Mouse (Mus musculus) gastrocnemius, postnatal 4 days (tissue): Measurements from ENCODE around the gene Ip6k1. TPM values are rescaled to one million over a fixed set of nuclear protein-coding genes. Genes with fewer than 3 reads are reported as not detected.
A peak's percentile ranks its signal among the peaks of the same experiment; 100 is the strongest.

Experiments used
- DNase-seq, 2 experiments: peaks; one replicate each; pipeline ENCODE4 v3.0.0; 2021 to 2022; ENCODE audit warnings: low spot score in 2 of 2, mixed read lengths in 2 of 2
- total RNA-seq, 2 experiments: library from RNA; stranded (reverse); gene quantifications; 2 replicates each; pipeline ENCODE4 v1.2.3; 2021

Gene Ip6k1
- total RNA-seq, 2 experiments from 2014 or later: 59.7 to 66.2 TPM

DNA sequence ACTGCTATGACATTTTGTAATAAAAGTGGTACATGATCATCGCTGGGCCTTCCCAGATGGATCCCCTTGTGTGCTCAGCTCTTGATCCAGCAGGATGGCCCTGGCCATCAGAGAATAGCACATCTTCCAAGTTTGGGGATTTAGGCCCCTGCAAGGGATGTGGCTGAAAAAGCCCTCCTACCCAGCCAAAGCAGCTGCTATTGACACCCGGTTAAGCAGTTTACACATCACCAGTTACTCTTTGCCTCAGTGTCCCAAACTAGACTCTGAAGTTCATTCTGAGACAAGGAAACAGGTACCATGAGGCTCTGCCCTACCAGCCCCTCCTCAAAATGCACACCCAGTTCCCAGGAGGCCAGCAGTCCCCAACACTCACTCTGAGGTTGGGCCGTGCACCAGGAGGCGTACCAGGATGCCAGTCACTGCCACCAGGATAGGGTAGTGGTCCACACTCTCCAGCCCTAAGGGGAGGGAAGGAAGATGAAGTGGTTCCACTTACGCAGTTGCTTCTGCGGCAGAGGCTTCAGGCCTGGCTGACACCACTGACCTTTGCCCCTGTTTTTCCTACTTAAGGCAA is 53.4 kb downstream of the Ip6k1 start:
- DNase-seq: peak in 1 of 2 experiments; percentile 6

DNA sequence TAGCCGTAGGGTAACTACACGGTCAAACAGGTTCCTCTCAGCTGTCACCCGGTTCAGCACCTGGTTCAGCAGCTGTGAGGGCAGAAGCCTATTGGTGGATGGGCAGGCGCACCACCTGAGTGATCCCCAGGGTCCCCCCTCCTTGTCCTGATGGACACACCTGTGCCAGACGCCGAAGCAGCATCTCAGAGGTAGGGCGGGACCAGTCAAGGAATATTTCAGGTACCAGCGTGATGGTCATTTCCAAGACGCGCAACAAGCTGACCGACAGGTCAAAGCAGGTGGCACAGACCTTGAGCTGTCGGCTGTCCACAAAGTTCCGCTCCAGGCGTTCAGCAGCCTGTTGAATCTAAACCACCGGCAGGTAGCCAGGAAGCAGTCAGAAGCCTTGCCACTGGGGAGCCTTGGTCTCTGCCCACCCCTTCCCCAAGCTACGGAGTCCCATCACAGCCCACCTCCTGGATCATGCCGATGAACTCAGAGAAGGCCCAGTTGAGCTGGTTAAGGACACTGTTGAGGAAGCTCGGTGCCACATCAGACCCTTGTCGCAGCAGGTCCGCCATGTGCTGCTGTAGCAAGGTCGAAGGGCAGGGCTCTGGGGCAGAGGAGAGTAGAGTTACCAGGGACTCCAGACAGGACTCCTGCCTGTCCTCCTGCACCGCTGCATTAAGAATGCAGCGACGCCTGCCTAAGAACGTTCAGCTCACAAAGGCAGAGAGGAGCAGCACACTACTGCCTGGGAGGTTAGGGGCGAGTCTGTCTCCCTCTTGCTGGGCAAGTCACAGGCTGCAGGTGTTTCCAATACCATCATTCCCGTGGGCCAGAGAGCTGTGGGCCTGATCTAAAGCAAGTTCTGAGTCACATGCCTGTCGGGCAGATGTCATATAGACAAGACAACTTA is 54.3 kb downstream of the Ip6k1 start:
- peak in 1 of 2 experiments; percentile 8 for DNase-seq

DNA sequence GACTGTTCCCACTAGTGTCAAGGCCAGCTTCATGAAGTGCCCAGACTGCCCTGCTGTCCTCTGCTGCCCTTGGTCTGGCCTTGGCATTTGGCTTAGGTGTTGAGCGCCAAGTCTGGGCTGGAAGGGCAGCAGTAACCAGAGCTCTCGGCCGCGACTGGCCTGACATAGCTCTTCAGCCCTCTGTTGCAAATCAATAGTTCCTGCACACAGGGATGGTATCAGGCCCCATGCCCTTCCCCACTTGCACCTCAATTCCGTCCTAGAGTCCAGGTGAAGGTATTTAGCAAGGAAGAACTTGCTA is 54.9 kb downstream of the Ip6k1 start:
- DNase-seq: no peak

DNA sequence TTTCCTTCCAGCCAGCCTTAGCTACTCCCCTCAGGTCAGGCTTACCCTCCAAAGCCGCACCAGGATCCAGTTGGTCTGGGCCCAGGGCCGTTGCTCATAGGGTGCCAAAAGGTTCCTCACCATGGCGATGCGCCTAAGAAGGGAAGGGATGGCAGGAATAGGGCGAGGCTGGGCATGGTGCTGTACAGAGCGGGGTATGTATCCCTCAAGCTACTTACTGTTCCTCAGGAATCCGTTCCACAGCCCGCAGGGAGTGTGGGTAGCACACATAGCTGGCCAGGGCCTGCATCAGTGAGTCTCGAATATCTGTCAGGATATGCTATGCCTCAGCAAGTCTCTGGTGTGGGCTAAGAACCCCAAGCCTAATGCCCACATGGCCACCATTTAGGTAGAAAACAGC is 56.0 kb downstream of the Ip6k1 start:
- no peak for DNase-seq

DNA sequence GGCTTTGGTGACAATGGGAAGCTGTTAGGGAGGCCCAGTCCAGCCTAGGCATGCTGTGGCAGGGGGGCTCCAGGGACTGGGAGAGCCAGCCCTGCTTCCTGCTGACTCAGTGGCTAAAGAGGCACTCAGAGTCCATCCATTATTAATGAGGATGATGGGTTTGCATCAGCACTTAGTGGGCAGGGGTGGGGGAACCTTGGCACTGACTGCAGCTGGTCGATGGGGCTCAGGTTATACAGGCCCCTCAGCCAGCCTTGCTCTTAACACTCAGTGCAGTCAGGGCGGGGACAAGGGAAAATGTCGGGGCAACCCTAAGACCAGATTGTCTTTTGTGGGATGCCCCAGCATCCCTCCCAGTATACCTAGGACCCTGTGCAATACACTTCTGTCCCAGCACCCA is 59.8 kb downstream of the Ip6k1 start:
- no peak for DNase-seq

DNA sequence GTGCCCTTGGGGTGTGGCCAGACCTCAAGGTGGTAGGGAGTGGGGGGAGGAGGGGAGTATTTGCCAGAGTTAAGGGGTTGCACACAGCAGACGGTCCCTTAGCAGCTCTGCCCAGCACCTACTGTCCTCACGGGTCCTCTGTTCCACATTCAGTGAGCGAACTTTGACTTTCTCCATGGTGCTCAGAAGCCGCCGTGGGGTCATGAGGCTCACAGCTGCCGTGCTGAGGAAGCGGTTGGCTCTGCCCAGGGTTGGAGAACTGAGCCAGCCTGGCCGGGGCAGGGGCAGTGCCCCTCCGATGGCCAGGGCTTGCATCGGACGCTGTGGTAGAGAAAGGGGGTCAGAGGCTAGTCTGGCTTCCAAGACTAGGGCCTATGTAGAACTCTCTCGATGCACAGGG is 61.1 kb downstream of the Ip6k1 start:
- DNase-seq: no peak

DNA sequence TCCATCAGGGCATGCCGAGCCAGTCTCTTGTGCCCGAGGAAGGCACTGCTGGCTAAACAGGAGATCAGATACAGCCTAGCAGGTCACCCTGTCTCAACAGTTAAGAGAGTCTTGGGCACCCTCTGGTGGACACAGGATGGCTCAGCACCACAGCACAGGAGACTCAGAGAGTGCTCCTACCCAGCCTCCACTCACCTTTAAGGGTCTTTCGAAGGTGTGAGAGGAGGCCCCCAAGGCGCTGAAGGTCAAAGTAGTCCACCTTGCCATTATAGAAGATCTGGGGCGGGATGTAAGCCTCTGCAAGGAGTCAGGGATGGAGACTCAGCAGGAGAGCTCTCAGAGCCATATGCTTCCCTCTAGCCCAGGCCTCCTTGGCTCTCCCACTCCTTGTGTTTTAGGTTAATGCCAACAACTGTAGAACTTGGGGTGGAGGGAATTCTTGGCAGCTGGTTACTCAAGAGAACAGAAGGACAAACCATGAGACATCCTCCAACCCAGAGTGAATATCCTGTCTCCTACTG is 63.2 kb downstream of the Ip6k1 start:
- no peak for DNase-seq

DNA sequence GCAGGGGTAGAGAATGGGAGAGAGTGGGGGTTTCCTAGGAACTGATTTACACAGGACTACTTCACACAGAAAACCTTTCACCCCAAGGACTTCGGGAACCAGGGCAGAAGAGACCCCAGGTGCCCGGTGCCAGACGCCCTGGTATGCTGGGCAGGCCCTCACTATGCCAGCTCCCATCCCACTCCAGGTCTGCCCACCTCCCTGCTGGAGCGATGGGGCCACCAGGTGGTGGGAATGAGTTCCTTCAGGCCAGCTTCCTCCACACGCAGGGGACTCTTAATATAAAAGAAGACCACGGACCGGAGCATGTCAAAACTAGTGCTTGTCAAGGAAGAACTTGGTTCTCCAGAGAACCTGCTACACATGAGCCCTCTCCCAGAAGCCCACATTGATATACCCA is 64.9 kb downstream of the Ip6k1 start:
- DNase-seq: no peak

DNA sequence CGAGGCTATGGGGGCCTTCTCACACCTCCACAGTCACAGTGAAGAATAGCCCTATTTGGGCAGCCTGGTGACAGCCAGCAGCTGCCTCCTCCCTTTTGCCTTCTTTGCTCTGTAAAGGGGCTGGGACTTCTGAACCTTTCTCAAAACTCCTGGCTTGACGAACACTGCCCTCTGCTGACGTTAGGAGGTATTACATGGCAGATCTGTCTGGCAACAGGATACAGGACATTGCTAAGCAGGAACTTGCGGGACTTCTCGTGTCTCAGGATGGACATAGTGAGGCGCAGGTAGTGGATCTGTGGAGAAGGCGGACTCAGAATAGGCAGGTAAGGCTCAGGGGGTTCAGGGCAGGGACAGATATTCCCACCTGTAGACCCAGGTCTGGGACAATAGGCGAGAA is 65.6 kb downstream of the Ip6k1 start:
- DNase-seq: peak; percentile 63 to 81

DNA sequence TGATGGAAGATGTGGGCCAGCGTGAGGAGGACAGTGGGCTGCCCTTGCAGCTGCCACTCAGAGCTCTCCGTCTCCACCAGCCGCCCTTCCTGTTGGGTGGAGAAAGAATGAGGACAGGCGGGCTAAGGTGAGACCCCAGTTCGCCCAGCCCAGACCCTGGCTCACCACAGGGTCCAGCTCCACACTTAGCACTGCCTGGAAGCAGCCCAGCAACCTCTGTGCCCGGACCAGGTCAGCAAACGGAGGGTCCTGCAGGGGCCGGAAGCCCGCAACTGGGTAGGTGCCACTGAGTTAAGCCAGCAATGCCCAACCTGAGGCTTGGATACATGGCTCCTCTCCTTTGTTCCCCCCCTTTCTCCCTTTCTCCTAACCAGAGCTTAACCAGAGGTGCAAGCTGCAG is 66.7 kb downstream of the Ip6k1 start:
- DNase-seq: no peak

DNA sequence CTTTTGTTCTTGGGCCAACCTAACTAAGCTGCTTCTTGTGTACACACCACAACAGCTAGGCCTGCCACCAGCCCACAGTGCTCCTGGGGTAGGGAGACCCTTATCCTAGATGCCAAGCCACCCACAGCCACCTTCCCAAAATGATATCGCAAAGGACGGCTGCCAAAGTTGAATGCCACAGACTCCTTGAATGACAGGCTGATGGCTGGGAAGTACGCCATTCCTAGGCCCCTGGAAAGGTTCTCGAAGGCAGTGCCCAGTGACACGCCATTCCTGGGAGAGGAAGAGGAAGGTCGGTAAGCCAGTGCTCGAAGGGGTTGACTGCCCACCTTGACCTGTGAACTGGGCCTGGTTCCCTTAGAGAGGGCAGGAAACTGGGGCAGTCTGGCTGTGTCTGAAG is 67.2 kb downstream of the Ip6k1 start:
- DNase-seq: no peak

DNA sequence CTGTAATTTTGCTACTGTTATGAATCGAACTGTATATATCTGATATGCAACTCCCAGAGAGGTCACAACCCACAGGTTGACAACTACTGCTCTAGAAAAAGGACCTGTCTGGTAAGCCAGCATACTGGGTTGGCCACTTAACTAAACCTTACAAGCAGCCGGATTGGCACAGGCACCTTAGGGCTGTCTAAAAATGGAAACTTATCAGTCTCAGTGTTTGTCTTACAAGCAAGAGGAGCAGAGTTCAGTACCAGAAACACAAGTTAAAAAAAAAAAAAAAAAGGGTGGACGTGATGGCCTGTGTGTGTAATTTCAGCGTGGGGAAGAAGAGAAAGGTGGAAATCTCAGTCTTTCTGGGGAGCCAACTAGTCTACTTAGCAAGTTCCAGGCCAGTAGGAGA is 69.5 kb downstream of the Ip6k1 start:
- no peak for DNase-seq

DNA sequence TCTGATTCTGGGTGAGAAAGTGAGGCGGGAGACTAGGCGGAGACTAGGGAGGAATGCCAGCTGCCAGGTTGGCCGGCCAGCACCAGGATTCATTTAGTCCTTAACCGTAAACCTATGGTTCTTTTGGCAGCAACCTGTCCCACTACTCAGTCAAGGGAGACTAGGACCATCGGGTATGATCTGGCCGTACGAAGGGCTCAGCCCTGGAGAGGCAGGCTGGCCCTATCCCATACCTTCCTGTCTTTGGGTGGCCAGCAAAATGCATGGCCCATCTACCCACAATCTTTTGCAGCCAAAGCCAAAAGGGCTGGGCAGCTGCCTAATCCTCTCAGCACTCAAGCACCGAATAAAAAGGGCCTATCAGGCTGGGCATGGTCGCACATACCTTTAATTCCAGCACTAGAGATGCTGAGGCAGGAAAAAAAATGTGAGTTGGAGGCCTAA is 70.2 kb downstream of the Ip6k1 start:
- no peak for DNase-seq

DNA sequence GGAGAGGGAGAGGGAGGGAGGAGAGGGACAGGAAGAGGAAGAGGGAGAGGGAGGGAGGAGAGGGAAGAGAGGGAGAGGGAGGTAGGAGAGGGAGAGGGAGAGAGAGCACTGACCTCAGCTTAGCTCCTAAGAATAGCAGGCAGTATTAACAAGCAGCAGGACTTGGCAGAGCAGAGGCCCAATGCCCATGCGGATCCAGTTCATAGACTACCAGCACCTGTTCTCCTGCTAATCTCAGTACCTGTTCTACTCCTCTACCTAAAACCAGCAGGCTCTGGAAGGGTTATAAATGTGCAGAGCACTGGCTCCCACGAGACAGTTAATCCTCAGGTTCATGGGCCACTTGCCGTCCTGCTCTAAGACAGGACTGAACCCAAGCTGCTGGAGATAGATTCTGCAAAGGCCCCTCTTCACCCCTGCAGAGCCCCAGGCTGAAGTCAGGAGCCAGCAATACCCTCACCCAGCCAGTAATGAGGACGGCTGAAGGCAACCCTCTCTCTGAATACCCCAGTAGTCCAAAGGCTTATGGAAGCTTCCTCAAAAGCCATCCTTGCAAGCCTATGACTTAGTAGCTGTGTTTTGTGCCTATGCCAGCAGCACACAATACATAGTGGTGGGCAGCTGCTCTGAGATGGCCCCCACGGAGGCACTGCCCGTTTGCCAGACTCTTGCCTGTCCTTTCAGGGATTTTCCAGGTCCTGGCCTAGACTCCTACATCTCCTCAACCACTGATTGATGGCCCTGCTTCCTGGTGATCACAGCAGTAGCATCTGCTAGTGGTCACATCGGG is 71.0 kb downstream of the Ip6k1 start:
- DNase-seq: no peak

DNA sequence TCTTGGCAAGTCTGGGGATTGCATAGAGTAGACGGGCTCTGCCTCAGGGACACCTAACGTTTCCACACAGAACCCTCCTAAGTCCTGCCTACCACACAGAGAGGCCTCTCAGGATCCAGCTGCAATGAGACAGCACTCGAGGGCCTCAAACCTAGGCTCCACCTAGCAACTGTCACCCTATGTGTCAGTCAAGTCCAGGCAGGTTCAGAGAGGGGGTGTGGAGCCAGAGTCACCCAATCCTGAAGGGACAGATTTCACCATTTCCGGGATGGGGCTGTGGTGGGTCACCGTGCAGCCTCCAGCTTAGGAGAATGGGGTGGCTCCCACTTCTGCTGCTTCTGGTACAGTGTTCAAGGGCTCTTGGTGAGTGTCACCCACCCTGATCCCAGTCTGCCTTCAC is 77.9 kb downstream of the Ip6k1 start, which contains the start of gene Mst1:
Gene Mst1, plus strand, starts transcription at position 269 of the 400 bp plus-strand sequence.
- DNase-seq: no peak

DNA sequence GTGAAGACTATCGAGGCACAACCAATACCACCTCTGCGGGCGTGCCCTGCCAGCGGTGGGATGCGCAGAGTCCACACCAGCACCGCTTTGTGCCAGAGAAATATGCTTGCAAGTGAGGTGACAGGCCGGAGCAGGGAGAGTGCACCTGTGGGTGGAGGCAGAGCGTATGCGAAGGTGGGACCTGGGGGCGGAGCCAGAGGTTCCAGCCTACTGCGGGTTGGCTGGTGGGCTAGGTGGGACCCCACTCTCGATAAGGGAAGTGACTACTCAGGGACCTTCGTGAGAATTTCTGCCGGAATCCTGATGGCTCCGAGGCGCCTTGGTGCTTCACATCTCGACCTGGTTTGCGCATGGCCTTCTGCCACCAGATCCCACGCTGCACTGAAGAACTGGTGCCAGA is 80.2 kb downstream of the Ip6k1 start:
- DNase-seq: no peak

DNA sequence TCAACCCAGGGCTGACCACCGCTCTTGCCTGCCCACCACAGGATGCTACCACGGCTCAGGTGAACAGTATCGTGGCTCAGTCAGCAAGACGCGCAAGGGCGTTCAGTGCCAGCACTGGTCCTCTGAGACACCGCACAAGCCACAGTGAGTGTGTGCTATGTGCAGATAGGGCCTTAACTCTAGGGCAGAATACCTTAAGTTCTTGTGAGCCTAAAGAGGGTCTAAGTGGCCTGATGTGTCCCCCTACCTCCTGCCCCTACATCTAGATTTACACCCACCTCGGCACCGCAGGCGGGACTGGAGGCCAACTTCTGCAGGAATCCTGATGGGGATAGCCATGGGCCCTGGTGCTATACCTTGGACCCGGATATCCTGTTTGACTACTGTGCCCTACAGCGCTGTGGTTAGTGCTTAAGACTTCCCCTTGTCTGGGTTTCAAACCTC is 80.7 kb downstream of the Ip6k1 start, which contains the start of gene Rnf123:
Gene Rnf123, minus strand, starts transcription at position 359 of the 444 bp plus-strand sequence.
- DNase-seq: no peak

DNA sequence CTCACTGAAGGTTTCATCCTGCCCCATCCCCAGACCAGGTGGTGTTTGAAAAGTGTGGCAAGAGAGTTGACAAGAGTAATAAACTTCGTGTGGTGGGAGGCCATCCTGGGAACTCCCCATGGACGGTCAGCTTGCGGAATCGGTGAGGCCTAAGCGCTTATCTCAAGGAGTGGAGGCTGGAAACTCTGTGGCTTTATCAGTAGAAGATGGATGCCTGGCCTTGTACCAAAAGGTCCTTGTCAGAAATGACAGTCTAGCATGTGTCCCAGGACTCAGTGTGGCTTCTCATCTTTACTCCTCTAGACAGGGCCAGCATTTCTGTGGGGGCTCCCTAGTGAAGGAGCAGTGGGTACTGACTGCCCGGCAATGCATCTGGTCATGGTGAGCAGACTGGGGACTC is 81.3 kb downstream of the Ip6k1 start:
- DNase-seq: no peak

DNA sequence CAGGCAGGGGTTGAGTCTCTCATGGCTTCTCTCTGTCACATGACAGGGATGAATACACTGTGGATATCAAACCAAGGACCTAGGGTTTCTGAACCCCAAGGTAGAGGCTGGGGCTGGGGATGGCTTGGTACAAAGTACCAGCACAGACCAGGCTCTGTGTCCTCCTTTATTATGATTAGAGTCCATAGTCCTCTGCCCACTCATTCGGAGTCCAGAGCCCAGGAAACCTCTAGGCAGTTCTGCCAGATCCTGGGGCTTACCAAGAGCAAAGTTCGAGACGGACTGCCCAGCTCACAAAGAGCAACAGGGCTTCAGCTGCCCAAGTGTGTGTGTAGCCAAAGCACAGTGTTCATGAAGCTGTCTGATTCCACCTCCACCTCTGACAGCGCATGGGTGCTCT is 83.0 kb downstream of the Ip6k1 start:
- DNase-seq: no peak

DNA sequence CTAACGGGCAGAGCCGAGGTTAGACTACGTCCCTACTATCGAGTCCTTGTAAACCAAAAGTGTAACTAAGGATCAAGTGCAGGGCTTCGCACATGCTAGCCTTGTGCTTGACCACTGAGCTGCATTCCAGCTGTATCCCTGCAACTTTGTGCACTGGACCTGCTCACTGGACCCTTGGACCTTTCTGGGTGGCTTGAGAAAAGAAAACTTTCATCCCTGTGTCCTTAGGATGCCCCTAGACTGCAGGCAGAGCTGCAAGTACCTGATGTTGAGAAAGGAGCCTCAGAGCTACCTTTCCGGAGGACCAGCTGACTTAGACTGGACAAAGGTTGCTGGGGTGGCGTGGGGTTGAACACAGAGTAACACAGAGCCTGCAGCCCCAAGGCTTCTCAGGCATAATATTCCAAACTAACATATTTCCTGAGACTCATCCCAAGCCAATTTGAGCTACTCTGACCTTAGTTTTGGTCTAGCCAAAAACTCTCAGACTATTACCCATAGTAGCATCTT is 88.4 kb downstream of the Ip6k1 start:
- DNase-seq: no peak

DNA sequence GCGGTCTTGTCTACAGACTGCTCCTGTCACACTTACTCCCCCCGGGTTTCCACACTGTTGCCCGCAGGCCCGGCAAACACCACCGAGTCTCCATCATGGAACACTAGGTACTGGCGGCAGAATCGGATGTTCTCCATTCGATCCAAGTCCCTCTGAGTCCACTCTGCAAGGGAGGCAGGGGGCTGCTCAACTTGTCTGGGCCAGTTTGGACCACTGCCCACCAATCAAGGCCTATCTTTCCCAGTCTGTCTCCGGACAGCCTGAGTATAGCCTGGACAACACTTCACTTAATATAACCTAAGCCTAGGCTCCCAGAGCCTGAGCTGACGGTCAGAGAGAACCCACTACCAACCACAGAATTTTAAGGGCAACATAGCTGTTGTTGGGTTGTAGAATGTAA is 91.3 kb downstream of the Ip6k1 start:
- no peak for DNase-seq
